Mouse (Mus musculus) midbrain, embryonic 14.5 days (tissue): ENCODE results near the gene Tmem233. TPM values are rescaled to one million over a fixed set of nuclear protein-coding genes. Genes with fewer than 3 reads are reported as not detected.

Source experiments
- polyA plus RNA-seq: library from polyadenylated mRNA; unstranded; fragments of >200 nt; fragmentation: Nextera tagmentation; extraction: Ambion mirVana; gene quantifications from 2 replicates; pipeline ENCODE4 v1.2.1, GENCODE M21; 2014

The Tmem233 gene
- polyA plus RNA-seq, 1 experiment from 2014 or later, result not detected

Other genes with a start within 250 kb of the Tmem233 start
- gene Cit, start 238.0 kb downstream of the Tmem233 start, polyA plus RNA-seq, result 17.0 and 19.1 TPM in 2 replicates
- 46.7 and 49.1 TPM in 2 replicates for gene Prkab1, start 58.7 kb downstream of the Tmem233 start, polyA plus RNA-seq
- 2.3 and 2.9 TPM in 2 replicates for gene Ccdc60, start 205.7 kb upstream of the Tmem233 start, polyA plus RNA-seq